Mouse (Mus musculus) intestine, postnatal 0 days (tissue): Measurements from ENCODE around the gene Tek. TPM values are rescaled to one million over a fixed set of nuclear protein-coding genes. Genes with fewer than 3 reads are reported as not detected.

Source experiments
- ATAC-seq: fragments of 200-750 bp; cut with Nextera tagmentation; 2 replicates; pipeline ENCODE4 v1.8.0; 2017; ENCODE audit warnings: mild to moderate bottlenecking, moderate TSS enrichment, moderate library complexity
- H3K27ac ChIP-seq: fragments of 300-500 bp; sonication (generic); 2 replicates; pipeline ENCODE4 v1.5.1; 2014; ENCODE audit warnings: mild to moderate bottlenecking, low read depth, low read length, moderate library complexity
- H3K27me3 ChIP-seq: fragments of 300-500 bp; sonication (generic); replicated peaks from 2 replicates; pipeline ENCODE4 v1.6.1; 2014; ENCODE audit warnings: low read length, mixed read lengths; ENCODE audit not compliant: control insufficient read depth, insufficient read depth
- H3K36me3 ChIP-seq: fragments of 300-500 bp; sonication (generic); 2 replicates; pipeline ENCODE4 v1.6.1; 2014; ENCODE audit warnings: mild to moderate bottlenecking, moderate library complexity; ENCODE audit not compliant: control insufficient read depth, insufficient read depth
- H3K4me1 ChIP-seq: fragments of 300-500 bp; sonication (generic); replicated peaks from 2 replicates; pipeline ENCODE4 v1.6.1; 2014; ENCODE audit warnings: antibody characterized with exemption, low read length, mixed read lengths; ENCODE audit not compliant: control insufficient read depth, insufficient read depth
- H3K4me2 ChIP-seq: fragments of 300-500 bp; sonication (generic); replicated peaks from 2 replicates; pipeline ENCODE4 v1.6.1; 2014; ENCODE audit warnings: low read depth, mild to moderate bottlenecking, moderate library complexity
- H3K4me3 ChIP-seq: fragments of 300-500 bp; sonication (generic); 2 replicates; pipeline ENCODE4 v1.5.1; 2014; ENCODE audit warnings: low read depth, low read length
- H3K9ac ChIP-seq: fragments of 300-500 bp; sonication (generic); 2 replicates; pipeline ENCODE4 v1.6.1; 2014; ENCODE audit warnings: mild to moderate bottlenecking, low read depth, low read length
- H3K9me3 ChIP-seq: fragments of 300-500 bp; sonication (generic); 2 replicates; pipeline ENCODE4 v1.6.1; 2016; ENCODE audit warnings: mixed run types; ENCODE audit not compliant: control insufficient read depth
- CTCF ChIP-seq: sonication (generic); IDR thresholded peaks from 2 replicates; pipeline ENCODE4 v1.5.1; 2016; ENCODE audit warnings: low read depth, mild to moderate bottlenecking, control low read depth, antibody characterized with exemption, moderate library complexity
- WGBS: fragments of 180-500 bp; shearing (Covaris S2); extraction: QIAGEN DNeasy Blood & Tissue Kit; methylation state at CpG from one replicate; pipeline ENCODE4 v1.1.7; 2014; 5-methylcytosine and 5-hydroxymethylcytosine counted together
- polyA plus RNA-seq: library from polyadenylated mRNA; unstranded; fragments of >200 nt; fragmentation: Nextera tagmentation; extraction: Ambion mirVana; gene quantifications from 2 replicates; pipeline ENCODE4 v1.2.1, GENCODE M21; 2015

Tek gene
- polyA plus RNA-seq, 1 experiment from 2014 or later = 6.3 TPM

- Histone ChIP-seq H3K4me2 (no peak overlapping the region), H3K4me1 (no peaks in the 10 kb centered on the region), H3K4me3 (no peak overlapping the region), H3K27me3 (no peaks in the 10 kb centered on the region), H3K9me3 (no peaks in the 10 kb centered on the region), H3K27ac (no peak overlapping the region), H3K36me3 (no peaks in the 10 kb centered on the region), H3K9ac (no peak overlapping the region)
- ATAC-seq = no peak
- WGBS = 81% methylated on average over 3 of the region's 3 CpGs
- TF ChIP-seq CTCF = no peak
Observed at GRCm38 (mm10) chr4:94768624-94769023, 29.5 kb downstream of the Tek start.

- Histone ChIP-seq H3K9me3 (no peaks in the 10 kb centered on the region), H3K4me1 (no peaks in the 10 kb centered on the region)
- 91% methylated on average over 5 of the region's 5 CpGs for WGBS
Observed at GRCm38 (mm10) chr4:94781043-94781442, 42.0 kb downstream of the Tek start.

GRCm38 (mm10) chr4:94785921-94786320 is 46.8 kb downstream of the Tek start:
- Histone ChIP-seq H3K4me2 (no peak overlapping the region), H3K36me3 (no peaks in the 10 kb centered on the region), H3K4me1 (no peaks in the 10 kb centered on the region), H3K4me3 (no peak overlapping the region), H3K27me3 (no peaks in the 10 kb centered on the region), H3K9me3 (no peaks in the 10 kb centered on the region), H3K27ac (no peak overlapping the region), H3K9ac (no peak overlapping the region)
- WGBS = 94% methylated on average over 2 of the region's 2 CpGs
- no peak for ATAC-seq
- no peak for TF ChIP-seq CTCF

More at GRCm38 (mm10) chr4:94781043-94781442, 42.0 kb downstream of the Tek start:
- no peak for TF ChIP-seq CTCF
- no peaks in the 10 kb centered on the region for H3K27me3 ChIP-seq
- no peak for ATAC-seq
- no peak overlapping the region for H3K4me2 ChIP-seq
- H3K27ac ChIP-seq = no peak overlapping the region
- no peaks in the 10 kb centered on the region for H3K36me3 ChIP-seq
- no peak overlapping the region for H3K4me3 ChIP-seq
- no peak overlapping the region for H3K9ac ChIP-seq

GRCm38 (mm10) chr4:94803187-94803586 is 64.1 kb downstream of the Tek start:
- no peaks in the 10 kb centered on the region for H3K36me3 ChIP-seq
- H3K4me2 ChIP-seq = no peak overlapping the region
- H3K4me3 ChIP-seq = no peak overlapping the region
- WGBS = 54% methylated on average over 1 of the region's 1 CpGs
- ATAC-seq = no peak
- no peaks in the 10 kb centered on the region for H3K9me3 ChIP-seq
- TF ChIP-seq CTCF = no peak
- H3K27ac ChIP-seq = no peak overlapping the region
- no peaks in the 10 kb centered on the region for H3K27me3 ChIP-seq
- no peak overlapping the region for H3K9ac ChIP-seq
- no peaks in the 10 kb centered on the region for H3K4me1 ChIP-seq

GRCm38 (mm10) chr4:94810616-94811015 is 71.5 kb downstream of the Tek start:
- Histone ChIP-seq H3K27ac (no peak overlapping the region), H3K27me3 (no peaks in the 10 kb centered on the region), H3K9ac (no peak overlapping the region), H3K4me2 (no peak overlapping the region), H3K4me3 (no peak overlapping the region), H3K4me1 (no peaks in the 10 kb centered on the region), H3K9me3 (no peaks in the 10 kb centered on the region), H3K36me3 (no peaks in the 10 kb centered on the region)
- no peak for TF ChIP-seq CTCF
- WGBS = 79% methylated on average over 1 of the region's 1 CpGs
- no peak for ATAC-seq

- no peaks in the 10 kb centered on the region for H3K27me3 ChIP-seq
Observed at GRCm38 (mm10) chr4:94826891-94827290, 87.8 kb downstream of the Tek start.

GRCm38 (mm10) chr4:94827429-94827828 is 88.3 kb downstream of the Tek start:
- 30% methylated on average over 5 of the region's 5 CpGs for WGBS
- Histone ChIP-seq H3K9me3 (no peaks in the 10 kb centered on the region), H3K4me2 (no peak overlapping the region), H3K27me3 (no peaks in the 10 kb centered on the region), H3K27ac (no peak overlapping the region), H3K4me1 (no peaks in the 10 kb centered on the region), H3K4me3 (no peak overlapping the region), H3K36me3 (no peaks in the 10 kb centered on the region), H3K9ac (no peak overlapping the region)
- no peak for ATAC-seq
- peak; percentile 62 for TF ChIP-seq CTCF

More at GRCm38 (mm10) chr4:94826891-94827290, 87.8 kb downstream of the Tek start:
- WGBS = 77% methylated on average over 1 of the region's 1 CpGs
- no peaks in the 10 kb centered on the region for H3K4me1 ChIP-seq
- no peak for TF ChIP-seq CTCF
- H3K9ac ChIP-seq = no peak overlapping the region
- no peaks in the 10 kb centered on the region for H3K36me3 ChIP-seq
- H3K4me3 ChIP-seq = no peak overlapping the region
- H3K4me2 ChIP-seq = no peak overlapping the region
- ATAC-seq = no peak
- no peak overlapping the region for H3K27ac ChIP-seq
- no peaks in the 10 kb centered on the region for H3K9me3 ChIP-seq
